Mouse (Mus musculus) hindbrain, embryonic 16.5 days (tissue): ENCODE measurements around the gene Tcf19. TPM values are rescaled to one million over a fixed set of nuclear protein-coding genes. Genes with fewer than 3 reads are reported as not detected.
A peak's percentile ranks its signal among the peaks of the same experiment; 100 is the strongest.

ENCODE experiments used
- ATAC-seq: fragments of 200-750 bp; cut with Nextera tagmentation; 2 replicates; pipeline ENCODE4 v1.8.0; 2017; ENCODE audit warnings: moderate TSS enrichment, moderate library complexity
- H3K27ac ChIP-seq: fragments of 300-500 bp; sonication (generic); 2 replicates; pipeline ENCODE4 v1.5.1; 2014; ENCODE audit warnings: low read depth, mild to moderate bottlenecking, control low read depth, low read length, moderate library complexity
- H3K27me3 ChIP-seq: fragments of 300-500 bp; sonication (generic); replicated peaks from 2 replicates; pipeline ENCODE4 v1.6.1; 2014; ENCODE audit warnings: low read length; ENCODE audit not compliant: control insufficient read depth, insufficient read depth
- H3K36me3 ChIP-seq: fragments of 300-500 bp; sonication (generic); 2 replicates; pipeline ENCODE4 v1.6.1; 2014; ENCODE audit warnings: mild to moderate bottlenecking, low read length, moderate library complexity, mixed read lengths; ENCODE audit not compliant: control insufficient read depth, insufficient read depth
- H3K4me1 ChIP-seq: fragments of 300-500 bp; sonication (generic); 2 replicates; pipeline ENCODE4 v1.6.1; 2014; ENCODE audit warnings: low read depth, low read length; ENCODE audit not compliant: control insufficient read depth, insufficient read depth
- H3K4me2 ChIP-seq: fragments of 300-500 bp; sonication (generic); 2 replicates; pipeline ENCODE4 v1.6.1; 2014; ENCODE audit warnings: mild to moderate bottlenecking, low read length, control low read depth, moderate library complexity
- H3K4me3 ChIP-seq: fragments of 300-500 bp; sonication (generic); 2 replicates; pipeline ENCODE4 v1.5.1; 2014; ENCODE audit warnings: mild to moderate bottlenecking, low read length, control low read depth, moderate library complexity
- H3K9ac ChIP-seq: fragments of 300-500 bp; sonication (generic); 2 replicates; pipeline ENCODE4 v1.6.1; 2014; ENCODE audit warnings: low read depth, mild to moderate bottlenecking, control low read depth, low read length, moderate library complexity
- H3K9me3 ChIP-seq: fragments of 300-500 bp; sonication (generic); 2 replicates; pipeline ENCODE4 v1.6.1; 2014; ENCODE audit warnings: mild to moderate bottlenecking, low read length, moderate library complexity; ENCODE audit not compliant: control insufficient read depth
- WGBS: fragments of 180-500 bp; shearing (Covaris S2); extraction: QIAGEN DNeasy Blood & Tissue Kit; methylation state at CpG from one replicate; pipeline ENCODE4 v1.1.7; 2014; 5-methylcytosine and 5-hydroxymethylcytosine counted together
- polyA plus RNA-seq: library from polyadenylated mRNA; unstranded; fragments of >200 nt; fragmentation: Nextera tagmentation; extraction: Ambion mirVana; gene quantifications from 2 replicates; pipeline ENCODE4 v1.2.1, GENCODE M21; 2015

Gene Tcf19
- polyA plus RNA-seq = 16.4 and 21.2 TPM in 2 replicates

DNA sequence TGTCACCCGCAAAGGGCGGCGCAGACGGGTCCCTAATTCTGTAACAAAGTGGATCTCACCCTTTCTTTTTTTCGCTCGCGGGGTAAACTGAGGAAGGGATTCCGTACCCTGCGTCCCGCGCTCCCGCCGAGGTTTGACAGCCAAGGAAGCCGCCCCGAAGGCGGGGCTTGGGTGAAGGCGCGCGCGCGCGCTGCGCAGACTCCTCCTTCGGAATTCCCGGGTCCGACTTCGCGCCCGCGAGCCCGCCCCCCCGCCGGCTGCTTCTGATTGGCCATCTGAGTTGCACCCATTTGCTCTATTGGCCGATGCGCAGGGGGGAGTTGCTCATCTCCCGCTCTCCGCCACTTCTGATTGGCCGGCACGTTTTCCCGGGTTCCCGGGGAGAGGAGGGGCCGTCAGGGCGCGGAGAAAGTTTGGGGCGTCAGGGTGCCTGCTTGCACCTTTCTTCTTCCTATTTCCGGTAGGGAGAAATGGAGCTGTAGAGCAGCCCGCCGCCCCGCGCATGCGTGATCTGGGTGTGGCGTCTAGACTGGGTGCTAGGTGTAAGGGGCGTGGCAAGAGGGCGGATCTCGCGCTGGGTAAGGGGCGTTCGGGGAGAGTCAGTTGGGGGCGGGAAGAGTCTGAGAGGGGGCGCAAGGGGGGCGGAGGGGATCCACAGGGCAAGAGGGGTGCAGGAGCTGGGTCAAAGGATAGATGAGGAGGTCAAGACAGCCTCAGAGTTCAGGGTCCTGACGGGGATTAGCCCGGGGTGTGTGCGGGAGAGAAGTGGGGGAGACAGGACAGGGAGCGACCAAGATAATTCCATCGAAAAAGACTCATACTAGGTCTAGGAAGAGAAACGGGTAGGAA lies at the start of gene Tcf19, which contains the start of gene Cchcr1:
Gene Tcf19, minus strand, starts transcription at position 173 of the 849 bp plus-strand sequence.
Gene Cchcr1, plus strand, starts transcription at position 449 of the 849 bp plus-strand sequence.
- peaks cover 3% of the 10 kb centered on the region; the same call in 1 of the 2 replicates for H3K27me3 ChIP-seq
- no peaks in the 10 kb centered on the region for H3K36me3 ChIP-seq
- no peaks in the 10 kb centered on the region for H3K9me3 ChIP-seq
- no peak within 1 kb of the TSS for H3K27ac ChIP-seq
- peak within 1 kb of the TSS; percentile 59 for H3K9ac ChIP-seq
- ATAC-seq = peak; percentile 96
- H3K4me2 ChIP-seq = peak within 1 kb of the TSS; percentile 88
- 1% methylated on average over 67 of the region's 67 CpGs for WGBS
- peak within 1 kb of the TSS; percentile 67 for H3K4me3 ChIP-seq
- peaks cover 16% of the 10 kb centered on the region for H3K4me1 ChIP-seq

DNA sequence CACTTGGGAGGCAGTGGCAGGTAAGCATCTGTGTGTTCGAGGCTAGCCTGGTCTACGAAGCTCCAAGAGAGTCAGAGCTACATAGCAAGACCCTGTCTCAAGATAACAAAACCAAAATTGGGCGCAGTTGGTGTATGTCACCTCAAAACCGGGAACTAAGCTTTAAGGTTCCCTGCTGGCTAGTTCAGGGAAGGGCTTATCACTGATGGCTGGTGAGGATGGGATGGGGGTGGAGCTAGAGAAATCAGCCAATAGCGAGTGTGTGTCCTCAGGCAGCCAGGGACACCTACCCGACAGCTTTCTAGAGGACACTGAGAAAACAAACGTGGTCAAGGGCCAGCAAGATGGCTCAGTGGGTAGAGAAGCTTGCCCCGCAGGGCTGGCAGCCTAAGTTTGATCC lies 41.6 kb upstream of the Tcf19 start:
- H3K27me3 ChIP-seq = no peaks in the 10 kb centered on the region
- WGBS = 68% methylated on average over 8 of the region's 8 CpGs
- no peak overlapping the region for H3K27ac ChIP-seq
- no peak overlapping the region for H3K9ac ChIP-seq
- ATAC-seq = no peak
- no peaks in the 10 kb centered on the region for H3K36me3 ChIP-seq
- no peak overlapping the region for H3K4me2 ChIP-seq
- no peaks in the 10 kb centered on the region for H3K4me1 ChIP-seq
- no peaks in the 10 kb centered on the region for H3K9me3 ChIP-seq
- H3K4me3 ChIP-seq = no peak overlapping the region

DNA sequence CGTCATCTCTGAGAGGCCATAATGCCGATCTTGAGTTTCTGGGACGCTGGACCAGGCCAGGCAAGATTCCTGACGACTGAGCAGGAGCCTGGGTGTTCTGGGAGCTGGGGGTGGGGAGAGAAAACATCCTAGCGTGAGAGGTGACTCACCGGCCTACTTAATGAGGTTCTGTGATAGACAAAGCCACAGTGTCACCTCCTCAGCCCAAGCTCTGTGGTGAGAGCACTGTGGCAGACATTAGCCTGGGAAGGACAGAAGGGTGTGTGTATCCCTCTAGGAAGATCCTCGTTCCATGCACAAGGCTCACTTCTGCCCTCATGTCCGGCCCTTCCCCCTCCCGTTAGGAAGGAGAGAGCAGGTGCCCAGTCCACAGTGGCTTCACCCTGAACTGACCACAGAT lies 40.7 kb upstream of the Tcf19 start:
- no peak overlapping the region for H3K4me2 ChIP-seq
- H3K4me1 ChIP-seq = no peaks in the 10 kb centered on the region
- H3K9ac ChIP-seq = no peak overlapping the region
- no peaks in the 10 kb centered on the region for H3K9me3 ChIP-seq
- no peaks in the 10 kb centered on the region for H3K27me3 ChIP-seq
- ATAC-seq = no peak
- no peaks in the 10 kb centered on the region for H3K36me3 ChIP-seq
- WGBS = 81% methylated on average over 9 of the region's 9 CpGs
- H3K4me3 ChIP-seq = no peak overlapping the region
- no peak overlapping the region for H3K27ac ChIP-seq

DNA sequence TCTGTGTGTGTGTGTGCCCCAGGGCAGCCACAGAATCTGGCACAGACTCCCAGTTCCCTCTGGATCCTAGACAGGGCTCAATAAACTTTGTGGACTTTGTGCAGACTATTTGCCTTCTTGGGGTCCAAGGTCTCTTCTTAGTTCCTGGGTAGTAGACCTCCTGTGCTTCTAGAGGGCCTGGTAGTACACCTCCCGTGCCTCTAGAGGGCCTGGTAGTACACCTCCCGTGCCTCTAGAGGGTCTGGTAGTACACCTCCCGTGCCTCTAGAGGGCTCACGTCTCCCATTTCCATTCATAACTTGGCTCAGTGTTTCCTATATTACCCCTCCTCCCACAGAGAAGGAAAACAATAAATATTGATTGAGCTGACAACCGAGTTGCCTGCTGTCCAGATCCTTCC lies 40.2 kb upstream of the Tcf19 start:
- no peak overlapping the region for H3K9ac ChIP-seq
- H3K4me3 ChIP-seq = no peak overlapping the region
- WGBS = 28% methylated on average over 5 of the region's 5 CpGs
- H3K4me1 ChIP-seq = no peaks in the 10 kb centered on the region
- H3K9me3 ChIP-seq = no peaks in the 10 kb centered on the region
- no peak overlapping the region for H3K27ac ChIP-seq
- H3K36me3 ChIP-seq = no peaks in the 10 kb centered on the region
- H3K27me3 ChIP-seq = no peaks in the 10 kb centered on the region
- no peak for ATAC-seq
- no peak overlapping the region for H3K4me2 ChIP-seq

DNA sequence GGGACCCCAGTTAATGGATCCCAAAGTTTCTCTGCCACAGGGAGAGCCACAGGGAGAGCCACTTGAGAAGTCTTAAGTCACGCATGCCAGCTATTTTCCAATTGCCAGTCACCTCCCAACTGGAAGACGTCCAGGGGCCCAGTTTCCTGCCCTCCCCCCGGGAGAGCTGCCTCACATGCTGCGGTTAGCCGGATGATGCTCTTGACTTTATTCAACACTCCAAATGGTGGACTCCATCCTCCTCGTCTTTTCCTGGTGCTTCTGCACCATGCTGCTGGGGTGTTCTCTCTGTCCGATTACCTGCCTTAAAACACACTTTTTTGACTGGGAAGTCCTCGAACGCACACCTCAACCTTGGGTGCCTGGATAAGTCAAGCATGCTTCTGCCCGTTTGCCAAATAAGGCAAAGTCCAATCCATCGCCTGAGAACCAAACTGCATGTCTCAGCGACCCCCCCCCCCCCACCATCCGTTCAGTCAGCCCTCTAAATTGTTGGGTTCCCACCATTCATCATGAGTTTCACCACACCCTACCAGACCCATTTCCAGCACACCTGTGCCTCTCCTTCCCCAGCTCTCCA lies 39.7 kb upstream of the Tcf19 start:
- H3K4me3 ChIP-seq = no peak overlapping the region
- H3K27ac ChIP-seq = no peak overlapping the region
- H3K27me3 ChIP-seq = no peaks in the 10 kb centered on the region
- H3K4me2 ChIP-seq = no peak overlapping the region
- no peak overlapping the region for H3K9ac ChIP-seq
- H3K9me3 ChIP-seq = no peaks in the 10 kb centered on the region
- no peak for ATAC-seq
- no peaks in the 10 kb centered on the region for H3K36me3 ChIP-seq
- H3K4me1 ChIP-seq = no peaks in the 10 kb centered on the region
- WGBS = 90% methylated on average over 12 of the region's 13 CpGs

GRCm38 (mm10) chr17:35554761-35555397 lies 38.3 kb upstream of the Tcf19 start:
- no peaks in the 10 kb centered on the region for H3K4me1 ChIP-seq

DNA sequence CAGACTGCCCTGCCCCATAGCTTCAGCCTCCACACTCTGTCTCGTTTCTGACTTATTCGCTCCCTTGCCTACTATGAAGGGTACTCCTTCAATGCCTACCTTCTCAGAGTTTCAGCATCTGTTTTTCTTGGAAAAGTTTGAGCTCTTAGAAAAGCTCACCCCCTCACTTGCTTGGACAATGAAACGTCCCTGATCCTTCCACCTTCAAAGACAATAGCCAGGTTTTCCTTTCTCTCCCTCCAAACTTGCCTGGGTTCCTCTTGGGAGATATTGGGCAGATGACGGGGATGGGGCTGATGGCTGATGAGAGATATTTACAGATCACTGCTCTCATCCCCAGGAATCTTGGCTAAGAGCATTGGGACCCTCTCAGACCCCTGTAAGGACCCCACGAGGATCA lies 37.7 kb upstream of the Tcf19 start:
- Histone ChIP-seq H3K4me2 (no peak overlapping the region), H3K27ac (no peak overlapping the region), H3K4me1 (no peaks in the 10 kb centered on the region), H3K9ac (no peak overlapping the region), H3K27me3 (no peaks in the 10 kb centered on the region), H3K9me3 (no peaks in the 10 kb centered on the region), H3K4me3 (no peak overlapping the region), H3K36me3 (no peaks in the 10 kb centered on the region)
- 83% methylated on average over 5 of the region's 5 CpGs for WGBS
- no peak for ATAC-seq

More at GRCm38 (mm10) chr17:35554761-35555397, 38.3 kb upstream of the Tcf19 start:
- Histone ChIP-seq H3K9me3 (no peaks in the 10 kb centered on the region), H3K4me3 (no peak overlapping the region), H3K36me3 (no peaks in the 10 kb centered on the region), H3K27me3 (no peaks in the 10 kb centered on the region), H3K4me2 (no peak overlapping the region), H3K9ac (no peak overlapping the region), H3K27ac (no peak overlapping the region)
- 92% methylated on average over 18 of the region's 18 CpGs for WGBS
- no peak for ATAC-seq

- Histone ChIP-seq H3K4me1 (no peaks in the 10 kb centered on the region), H3K4me3 (no peak within 1 kb of the TSS), H3K27ac (no peak within 1 kb of the TSS), H3K27me3 (no peaks in the 10 kb centered on the region), H3K9ac (no peak within 1 kb of the TSS), H3K4me2 (no peak within 1 kb of the TSS), H3K36me3 (no peaks in the 10 kb centered on the region), H3K9me3 (no peaks in the 10 kb centered on the region)
- 70% methylated on average over 10 of the region's 10 CpGs for WGBS
- no peak for ATAC-seq
These were observed 35.3 kb upstream of the Tcf19 start, which contains the start of gene Cdsn for GRCm38 (mm10) chr17:35551881-35552414. Gene Cdsn (plus strand): TSS chr17:35552128.

- Histone ChIP-seq H3K4me1 (no peaks in the 10 kb centered on the region), H3K4me3 (no peak overlapping the region), H3K4me2 (no peak overlapping the region), H3K9ac (no peak overlapping the region), H3K27ac (no peak overlapping the region), H3K9me3 (no peaks in the 10 kb centered on the region), H3K27me3 (no peaks in the 10 kb centered on the region), H3K36me3 (no peaks in the 10 kb centered on the region)
- ATAC-seq = no peak
- 71% methylated on average over 8 of the region's 8 CpGs for WGBS
These were observed 34.2 kb upstream of the Tcf19 start for GRCm38 (mm10) chr17:35550871-35551270.
